Mouse (Mus musculus) erythroblast, adult 5-6 weeks (primary cell): ENCODE measurements around the gene Vps8. TPM values are rescaled to one million over a fixed set of nuclear protein-coding genes. Genes with fewer than 3 reads are reported as not detected.
A peak's percentile ranks its signal among the peaks of the same experiment; 100 is the strongest.

Source experiments
- ATAC-seq: replicated peaks from 2 replicates; pipeline ENCODE4 v1.8.0; 2016; ENCODE audit warnings: moderate number of reproducible peaks, mild to moderate bottlenecking, moderate TSS enrichment, inconsistent platforms; ENCODE audit not compliant: poor library complexity, low FRiP score, severe bottlenecking
- total RNA-seq, 2 experiments: library from RNA; stranded (forward) in 1 of 2; stranded (reverse) in 1 of 2; fragments of 150-400 nt in 1 of 2; fragments of 200-764, 138-1000 nt in 1 of 2; gene quantifications; 2 replicates each; pipeline versions ENCODE4 v1.2.3 to v1.2.4; 2015 to 2017; ENCODE audit warnings: low replicate concordance in 2 of 2

The Vps8 gene
- total RNA-seq (2015; ENCODE audit: low replicate concordance) (3.6 and 9.4 TPM in 2 replicates), total RNA-seq (2017; ENCODE audit: low replicate concordance) (6.4 and 12.6 TPM in 2 replicates)

GRCm38 (mm10) chr16:21422645-21423545 lies at the start of gene Vps8:
Gene Vps8 (plus strand): TSS chr16:21423118.
- peak; percentile 98 for ATAC-seq

GRCm38 (mm10) chr16:21373316-21373960 lies 49.5 kb upstream of the Vps8 start:
- no peak for ATAC-seq

- no peak for ATAC-seq
These were observed 48.9 kb upstream of the Vps8 start for GRCm38 (mm10) chr16:21374067-21374466.

DNA sequence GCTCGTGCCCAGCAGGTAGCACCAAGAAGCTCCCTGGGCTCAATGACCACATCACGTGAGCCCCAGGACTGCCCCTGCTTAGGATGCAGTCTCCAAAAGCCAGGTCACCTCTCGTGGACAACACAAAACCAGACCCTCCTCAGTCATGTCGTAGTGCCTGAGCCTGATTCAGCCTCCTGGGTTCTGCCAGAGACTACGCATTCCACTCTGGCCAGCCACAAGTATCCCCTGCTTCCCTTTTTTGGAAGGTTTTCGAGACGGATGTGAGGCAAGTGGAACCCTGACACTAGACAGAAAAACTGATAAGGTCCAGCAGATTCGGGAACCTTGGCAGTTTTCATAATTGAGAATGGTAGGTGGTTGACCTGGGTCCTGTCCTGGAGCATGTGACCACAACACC lies 47.8 kb upstream of the Vps8 start:
- no peak for ATAC-seq

GRCm38 (mm10) chr16:21376316-21376715 lies 46.6 kb upstream of the Vps8 start:
- no peak for ATAC-seq

DNA sequence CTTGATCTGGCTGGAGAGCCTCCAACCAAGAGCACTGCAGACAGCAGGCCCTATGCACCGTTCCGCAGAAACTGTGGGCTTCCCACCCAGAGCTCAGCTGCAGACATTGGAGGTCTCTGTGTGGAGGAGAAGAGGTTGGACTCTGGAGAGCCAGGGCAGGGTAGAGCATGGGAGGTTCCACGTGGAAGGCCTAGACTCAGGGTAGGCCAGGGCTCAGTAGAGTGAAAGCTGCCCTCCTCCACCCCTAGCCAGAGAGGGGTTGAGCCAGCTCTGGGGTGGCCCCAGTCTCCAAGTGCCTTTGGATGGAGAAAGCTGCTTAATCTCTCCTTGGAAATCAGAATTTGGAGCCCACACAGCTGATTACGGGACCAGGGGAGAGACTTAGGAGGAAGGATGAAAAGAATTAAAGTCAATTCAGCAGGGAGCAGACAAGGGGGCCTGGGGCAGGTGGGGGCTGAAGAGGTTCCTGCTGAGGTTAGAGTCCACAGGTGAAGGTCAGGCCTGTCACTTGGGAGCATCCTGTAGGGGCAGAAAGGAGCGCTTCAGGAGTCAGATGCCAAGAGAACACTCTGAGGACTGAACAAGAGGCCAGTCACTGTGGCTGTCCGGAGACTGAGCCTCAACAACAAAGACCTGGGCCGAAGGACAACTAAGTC lies 45.8 kb upstream of the Vps8 start:
- no peak for ATAC-seq

- ATAC-seq, result no peak
These were observed 45.3 kb upstream of the Vps8 start for GRCm38 (mm10) chr16:21377605-21377968.

- ATAC-seq, result no peak
These were observed 41.4 kb upstream of the Vps8 start for GRCm38 (mm10) chr16:21381469-21381868.

DNA sequence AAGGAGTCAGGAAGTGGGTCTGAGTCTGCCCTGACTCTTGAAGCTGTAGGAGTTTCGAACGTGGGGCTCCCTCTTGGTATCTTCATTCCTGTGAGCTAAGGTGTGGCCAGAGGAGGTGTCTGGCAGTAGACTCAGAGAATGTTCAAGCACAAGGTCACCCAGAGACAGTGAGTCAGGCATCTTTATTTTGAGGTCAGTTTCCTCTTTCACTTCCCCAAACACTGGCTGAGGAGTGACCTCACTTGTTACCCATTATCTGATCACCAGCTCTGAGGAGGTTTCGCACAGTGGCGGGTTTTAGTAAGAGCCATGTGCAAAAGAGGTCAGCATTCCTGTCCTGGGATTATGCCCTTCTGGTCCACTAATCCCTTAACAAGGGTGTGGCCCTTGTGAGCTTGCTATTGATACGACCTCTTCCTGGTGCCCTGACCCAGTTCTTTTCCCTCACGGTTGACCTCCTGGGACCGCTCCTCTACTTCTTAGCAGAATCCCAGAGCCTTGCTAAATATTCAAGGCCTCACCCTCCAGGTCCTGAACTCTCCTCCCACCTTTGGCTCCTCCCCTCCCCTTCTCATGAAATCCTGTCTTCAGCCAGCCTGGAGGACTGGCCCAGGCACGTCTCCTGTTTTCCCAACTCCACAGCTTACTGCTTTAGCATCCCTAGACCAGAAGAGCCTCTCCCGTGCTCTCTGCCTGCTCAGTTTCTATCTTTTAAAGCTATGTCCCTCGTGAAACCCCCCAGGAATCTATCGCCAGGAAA lies 40.6 kb upstream of the Vps8 start:
- no peak for ATAC-seq

- no peak for ATAC-seq
These were observed 36.7 kb upstream of the Vps8 start for GRCm38 (mm10) chr16:21385926-21386881.

DNA sequence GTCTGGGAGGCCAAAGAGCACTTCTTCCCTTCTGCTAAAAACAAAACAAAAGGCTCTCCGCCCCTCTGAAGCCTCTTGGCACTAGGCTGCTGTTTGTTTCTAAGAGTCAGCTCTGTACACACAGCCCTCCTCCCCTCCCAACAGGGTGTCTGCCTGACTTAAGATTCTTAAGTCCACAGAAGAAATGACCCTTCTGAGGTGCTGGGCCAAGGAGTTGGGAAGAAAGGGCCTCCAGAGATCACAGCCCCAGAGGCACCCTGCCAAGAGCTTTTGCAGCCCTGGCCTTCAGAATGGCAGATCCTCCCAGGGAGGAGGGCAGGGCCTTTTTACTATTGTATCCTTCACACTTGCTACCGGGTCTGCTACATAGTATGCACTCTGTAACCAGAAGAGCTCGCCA lies 33.6 kb upstream of the Vps8 start:
- no peak for ATAC-seq

DNA sequence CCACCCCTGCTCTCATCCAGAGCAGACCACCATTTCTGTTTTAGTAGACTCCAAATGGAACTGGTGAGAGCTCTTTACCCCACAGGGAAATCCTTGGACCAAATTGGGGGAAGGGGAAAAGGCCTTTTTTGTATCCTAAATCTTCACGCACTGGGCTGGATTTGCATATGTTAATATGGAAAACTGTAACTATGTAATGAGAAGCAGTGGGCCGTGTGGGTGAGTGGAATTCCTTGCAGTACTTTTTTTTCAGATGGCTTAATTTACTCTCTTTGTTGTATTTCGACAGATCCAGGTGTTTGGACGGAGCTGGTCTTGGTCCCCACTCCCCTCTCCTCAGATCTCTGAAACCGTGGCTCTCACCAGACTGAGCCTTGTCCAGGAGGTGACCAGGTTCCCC lies 32.2 kb upstream of the Vps8 start:
- ATAC-seq, result no peak

- peak; percentile 48; the same call in 1 of the 2 replicates for ATAC-seq
These were observed 30.8 kb upstream of the Vps8 start for GRCm38 (mm10) chr16:21392099-21392498.

- ATAC-seq, result peak; percentile 83
These were observed 30.3 kb upstream of the Vps8 start for GRCm38 (mm10) chr16:21392517-21393112.

- no peak for ATAC-seq
These were observed 27.4 kb upstream of the Vps8 start for GRCm38 (mm10) chr16:21395546-21395945.

- ATAC-seq, result no peak
These were observed 25.2 kb upstream of the Vps8 start for GRCm38 (mm10) chr16:21397681-21398080.

GRCm38 (mm10) chr16:21398345-21399051 lies 24.4 kb upstream of the Vps8 start:
- no peak for ATAC-seq

DNA sequence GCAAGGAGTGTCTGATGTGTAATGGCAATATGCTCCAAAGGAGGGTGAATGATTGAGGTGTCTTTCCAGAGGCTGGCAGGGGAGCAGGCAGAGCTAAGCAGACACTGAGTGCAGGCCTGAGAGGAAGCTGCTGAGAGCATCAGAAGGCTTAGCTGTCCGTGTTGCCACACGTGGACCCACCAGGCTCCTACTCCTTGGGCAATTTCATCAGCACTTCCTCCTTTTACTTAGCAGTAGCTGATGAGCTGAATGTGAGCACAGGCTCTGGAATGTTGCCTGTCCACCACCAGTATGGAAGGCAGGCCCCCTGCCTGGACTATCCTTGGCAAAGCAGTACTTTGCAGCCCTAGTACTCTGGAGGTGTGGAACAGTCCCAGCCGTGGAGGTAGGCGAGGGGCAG lies 23.0 kb upstream of the Vps8 start:
- no peak for ATAC-seq
